Mouse (Mus musculus) lung, adult 10 weeks (tissue): Measurements from ENCODE around the gene Ets2. TPM values are rescaled to one million over a fixed set of nuclear protein-coding genes. Genes with fewer than 3 reads are reported as not detected.

Experiments used
- polyA plus RNA-seq: library from polyadenylated mRNA; stranded (reverse); fragments of 350-450 nt; fragmentation: Illumina TruSeq; extraction: RNeasy Lipid Tissue Mini Kit (QIAGEN cat#74804); gene quantifications from one replicate; pipeline ENCODE4 v1.2.3, GENCODE M21; 2014; ENCODE audit warnings: low read depth, low replicate concordance; ENCODE audit not compliant: insufficient read depth

Gene Ets2
- polyA plus RNA-seq, result 61.7 TPM

GRCm38 (mm10) chr16:95701802-95702561 is at the start of gene Ets2:
Ets2 (plus strand) TSS chr16:95702075.

Other genes starting within 250 kb of the Ets2 start
- gene Erg, start 115.5 kb upstream of the Ets2 start, polyA plus RNA-seq, result 24.5 TPM